Mouse (Mus musculus) thymus, adult 2 months (tissue): ENCODE data around the gene Anp32a.

ENCODE experiments used
- CTCF ChIP-seq: fragments of 200-500 bp; IDR thresholded peaks from 2 replicates; pipeline ENCODE4 v1.5.1; 2012; ENCODE audit warnings: mild to moderate bottlenecking, control low read depth, low read length, moderate library complexity, borderline replicate concordance; ENCODE audit not compliant: control insufficient read depth, poor library complexity, insufficient read depth; ENCODE audit errors: extremely low read depth
- POLR2A ChIP-seq: fragments of 200-500 bp; IDR thresholded peaks from 2 replicates; pipeline ENCODE4 v1.6.1; 2012; ENCODE audit warnings: mild to moderate bottlenecking, low read length, control low read depth, moderate library complexity; ENCODE audit not compliant: control insufficient read depth, poor library complexity, insufficient read depth; ENCODE audit errors: extremely low read depth

DNA sequence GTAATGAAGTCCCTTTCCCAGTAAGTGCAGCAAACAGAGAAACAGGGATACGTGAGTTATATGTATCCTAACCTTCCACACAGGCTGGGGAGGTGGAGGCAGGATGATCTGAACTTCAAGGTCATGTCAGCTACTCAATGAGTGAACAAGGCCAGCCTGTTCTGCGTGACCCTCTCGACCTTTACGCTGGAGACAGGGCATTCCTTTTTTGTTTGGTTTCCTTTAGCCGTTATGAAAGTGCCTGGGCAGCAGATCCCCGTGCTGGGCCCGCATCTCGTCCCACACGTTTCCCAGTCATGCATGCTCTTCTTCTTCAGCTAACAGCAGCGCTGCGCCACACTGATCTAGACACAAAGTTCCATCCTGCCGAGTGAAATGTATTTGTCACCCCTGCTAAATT, 5.7 kb upstream of the Anp32a start:
- TF ChIP-seq CTCF (no peak), POLR2A (no peak)
